ENCODE assay signal across 12 mouse cellular contexts in genomic region chr9:65087490-65087889, GRCm38 (mm10). TPM values are rescaled to one million over a fixed set of nuclear protein-coding genes. Genes with fewer than 3 reads are reported as not detected.
DNase-seq lines count a peak whose midpoint lies in the region; ATAC-seq and TF ChIP-seq lines count a peak whose summit lies in the region.
"Had no signal": no experiment of that assay in that cellular context is flagged by ENCODE, and none has a peak within 500 bp of the region (broad histone marks: within the 10 kb centered on the region; RNA-seq: fewer than 3 reads in every experiment).

No protein-coding gene starts in this region.

- 67% methylated on average over 5 of the region's 5 CpGs for WGBS in midbrain, embryonic 14.5 days
- WGBS in midbrain, embryonic 16.5 days, result 56% methylated on average over 5 of the region's 5 CpGs

- no peak for TF ChIP-seq CTCF in CH12.LX (conservative IDR thresholded peaks at IDR 0.05 in 1 of 2, IDR thresholded peaks at IDR 0.05 in 1 of 2; ENCODE audit: low read depth in 2 of 2, low read length in 2 of 2)

- no peak for ATAC-seq in midbrain, embryonic 14.5 days (ENCODE audit: low FRiP score, low TSS enrichment)
- ATAC-seq in midbrain, embryonic 16.5 days, result no peak
- ATAC-seq in megakaryocyte progenitor cell, adult 5-6 weeks (replicated peaks; ENCODE audit: poor library complexity), result peak; percentile 57; the same call in 1 of the 2 replicates

- H3K36me3 ChIP-seq in midbrain, embryonic 14.5 days (ENCODE audit: control insufficient read depth, insufficient read depth, low read length), result peaks cover 19% of the 10 kb centered on the region
- H3K36me3 ChIP-seq in midbrain, embryonic 16.5 days (ENCODE audit: control insufficient read depth, insufficient read depth, low read length), result peaks cover 4% of the 10 kb centered on the region; the same call in 1 of the 2 replicates
- peaks cover 8 to 25% of the 10 kb centered on the region in 2 experiments for H3K36me3 ChIP-seq in CH12.LX (replicated peaks in 1 of 2; ENCODE audit: control insufficient read depth in 1 of 2, insufficient read depth in 1 of 2, low read length in 1 of 2)

- in situ Hi-C loops in CH12.LX (cut with MboI; ENCODE audit: low pct_ligation_motif_present, low pct_unique_long_range_greater_than_20kb, low sequenced_read_pairs), result no loop called here

- intact Hi-C loops in gastrocnemius, postnatal 14 days (cut with DNase I; ENCODE audit: low total_unique reads), result no loop called here

- H3K79me2 ChIP-seq in CH12.LX (replicated peaks; ENCODE audit: control insufficient read depth, extremely low read depth, insufficient read depth, poor library complexity, severe bottlenecking), result no peaks in the 10 kb centered on the region

- no peak overlapping the region for H3K4me3 ChIP-seq in midbrain, embryonic 14.5 days (replicated peaks; ENCODE audit: low read depth, low read length)
- no peak overlapping the region for H3K4me3 ChIP-seq in midbrain, embryonic 16.5 days (ENCODE audit: low read depth, low read length)
- no peak overlapping the region for H3K4me3 ChIP-seq in CH12.LX (replicated peaks in 1 of 3; ENCODE audit: low read depth in 2 of 3, low read length in 2 of 3, poor library complexity in 1 of 3)
- H3K4me3 ChIP-seq: embryonic facial prominence, embryonic 15.5 days; hindbrain, embryonic 15.5 days; liver, embryonic 15.5 days had no signal

- dilution Hi-C loops in CH12.LX (cut with MboI; ENCODE audit: extremely low pct_ligation_motif_present, extremely low pct_unique_long_range_greater_than_20kb, low sequenced_read_pairs), result no loop called here

- no peak overlapping the region for H3K9ac ChIP-seq in midbrain, embryonic 14.5 days (replicated peaks; ENCODE audit: low read length)
- H3K9ac ChIP-seq in midbrain, embryonic 16.5 days (ENCODE audit: low read depth, low read length), result no peak overlapping the region
- no peak overlapping the region for H3K9ac ChIP-seq in CH12.LX (ENCODE audit: insufficient read depth, low read depth)
- H3K9ac ChIP-seq: embryonic facial prominence, embryonic 15.5 days; hindbrain, embryonic 15.5 days; liver, embryonic 15.5 days had no signal

- no peak for TF ChIP-seq EP300 in CH12.LX (IDR thresholded peaks at IDR 0.05; ENCODE audit: low read length)

- no peak overlapping the region for H3K4me2 ChIP-seq in midbrain, embryonic 14.5 days (ENCODE audit: low read length)
- no peak overlapping the region for H3K4me2 ChIP-seq in midbrain, embryonic 16.5 days (ENCODE audit: low read length)
- no peak overlapping the region for H3K4me2 ChIP-seq in CH12.LX (ENCODE audit: insufficient read depth, low read depth, poor library complexity, severe bottlenecking)
- H3K4me2 ChIP-seq: embryonic facial prominence, embryonic 15.5 days; hindbrain, embryonic 15.5 days; liver, embryonic 15.5 days had no signal

- no peaks in the 10 kb centered on the region for H3K4me1 ChIP-seq in midbrain, embryonic 14.5 days (ENCODE audit: control insufficient read depth, insufficient read depth, low read length)
- no peaks in the 10 kb centered on the region for H3K4me1 ChIP-seq in midbrain, embryonic 16.5 days (ENCODE audit: control insufficient read depth, insufficient read depth, low read length)
- peaks cover 14 to 45% of the 10 kb centered on the region in 2 experiments for H3K4me1 ChIP-seq in CH12.LX (ENCODE audit: control insufficient read depth in 1 of 2, insufficient read depth in 2 of 2)
- H3K4me1 ChIP-seq: hindbrain, embryonic 15.5 days had no signal

- TF ChIP-seq RAD21 in CH12.LX (IDR thresholded peaks at IDR 0.05; ENCODE audit: low read depth, low read length), result no peak

- no peaks in the 10 kb centered on the region for H3K9me3 ChIP-seq in midbrain, embryonic 14.5 days (ENCODE audit: control insufficient read depth, low read length)
- no peaks in the 10 kb centered on the region for H3K9me3 ChIP-seq in midbrain, embryonic 16.5 days (replicated peaks; ENCODE audit: control insufficient read depth, low read length, poor library complexity, severe bottlenecking)
- H3K9me3 ChIP-seq in CH12.LX (replicated peaks; ENCODE audit: low read length), result no peaks in the 10 kb centered on the region
- H3K9me3 ChIP-seq: embryonic facial prominence, embryonic 15.5 days; hindbrain, embryonic 15.5 days; liver, embryonic 15.5 days had no signal

- H3K27me3 ChIP-seq in midbrain, embryonic 14.5 days (ENCODE audit: control insufficient read depth, insufficient read depth, low read length), result no peaks in the 10 kb centered on the region
- no peaks in the 10 kb centered on the region for H3K27me3 ChIP-seq in midbrain, embryonic 16.5 days (ENCODE audit: control insufficient read depth, insufficient read depth, low read depth, low read length)
- H3K27me3 ChIP-seq in CH12.LX (replicated peaks), result no peaks in the 10 kb centered on the region
- H3K27me3 ChIP-seq: embryonic facial prominence, embryonic 15.5 days; hindbrain, embryonic 15.5 days; liver, embryonic 15.5 days had no signal

- peak; percentile 41 for TF ChIP-seq POLR2A in CH12.LX (IDR thresholded peaks at IDR 0.05; ENCODE audit: low read depth, low read length)

- peak; percentile 48 for DNase-seq in gastrocnemius, postnatal 14 days
- DNase-seq in gastrocnemius, adult 18-20 months (ENCODE audit: low spot score), result no peak
- DNase-seq in midbrain, embryonic 14.5 days, result peak; percentile 21
- peak; percentile 69 for DNase-seq in CH12.LX (ENCODE audit: extremely low read depth)
- no peak for DNase-seq in kidney, postnatal 25 days
- DNase-seq in left cerebral cortex, adult 18-20 months (ENCODE audit: low spot score in 2 of 2), result no peak
- DNase-seq: right cerebral cortex, postnatal 25 days had no signal

- H3K27ac ChIP-seq in midbrain, embryonic 14.5 days (replicated peaks; ENCODE audit: low read depth, low read length), result no peak overlapping the region
- H3K27ac ChIP-seq in midbrain, embryonic 16.5 days (ENCODE audit: low read length), result no peak overlapping the region
- H3K27ac ChIP-seq in CH12.LX (ENCODE audit: insufficient read depth, low read depth), result no peak overlapping the region
- H3K27ac ChIP-seq: embryonic facial prominence, embryonic 15.5 days; hindbrain, embryonic 15.5 days; liver, embryonic 15.5 days had no signal

TF ChIP-seq in CH12.LX, 34 proteins besides CTCF, POLR2A, EP300 and RAD21:
- no peak for TF ChIP-seq ZC3H11A (IDR thresholded peaks at IDR 0.05; ENCODE audit: low read depth, low read length)
- TF ChIP-seq NRF1 (IDR thresholded peaks at IDR 0.05; ENCODE audit: low read depth, low read length), result no peak
- peak; percentile 71; the same call in 1 of the 2 replicates for TF ChIP-seq MYC (IDR thresholded peaks at IDR 0.05; ENCODE audit: low read depth, low read length)
- TF ChIP-seq MAX (IDR thresholded peaks at IDR 0.05; ENCODE audit: low read length), result peak; percentile 33; the same call in 1 of the 2 replicates
- TF ChIP-seq ETS1 (conservative IDR thresholded peaks at IDR 0.05; ENCODE audit: low read depth, low read length), result 0 out of 2 replicates have a peak, but pooled peaks have one; percentile 25

RNA-seq across cellular contexts. Expression of gene Igdcc4, which starts 13.8 kb away (rescaled TPM):
- 10 to 100 TPM; 31.8 to 39.9 TPM for total RNA-seq in gastrocnemius, postnatal 14 days (2021)
- total RNA-seq in gastrocnemius, adult 18-20 months (2021), result 10 to 100 TPM; 28.7 to 29.4 TPM
- 14.9 and 17.3 TPM in 2 replicates for polyA plus RNA-seq in midbrain, embryonic 14.5 days (2014; fragmentation: Nextera tagmentation; extraction: Ambion mirVana)
- 13.4 and 15.9 TPM in 2 replicates for polyA plus RNA-seq in midbrain, embryonic 16.5 days (2015; fragmentation: Nextera tagmentation; extraction: Ambion mirVana)
- total RNA-seq in CH12.LX (2012; rRNA removed) (0.04 and 0.13 TPM in 2 replicates), CH12.LX (2014; rRNA removed) (not detected in 2 replicates)
- polyA plus RNA-seq in CH12.LX (2012; ENCODE audit: insufficient read length, low read depth), result 0.11 and 0.23 TPM in 2 replicates
- total RNA-seq in megakaryocyte progenitor cell, adult 5-6 weeks (2015), result 0.02 TPM in 1 of 2 replicates, not detected in the other
- under 0.01 and 0.07 TPM in 2 replicates for total RNA-seq in megakaryocyte progenitor cell, adult 5-6 weeks (2017)
- 10 to 100 TPM; 28.0 to 30.6 TPM for total RNA-seq in left cerebral cortex, adult 18-20 months (2021)

RNA-seq across cellular contexts. Expression of gene Igdcc3, which starts 53.5 kb away (rescaled TPM):
- under 1 TPM; 0.37 to 0.58 TPM for total RNA-seq in gastrocnemius, postnatal 14 days (2021)
- total RNA-seq in gastrocnemius, adult 18-20 months (2021), result under 1 TPM; 0.21 to 0.32 TPM
- 10.7 and 14.1 TPM in 2 replicates for polyA plus RNA-seq in midbrain, embryonic 14.5 days (2014; fragmentation: Nextera tagmentation; extraction: Ambion mirVana)
- 8.7 and 9.1 TPM in 2 replicates for polyA plus RNA-seq in midbrain, embryonic 16.5 days (2015; fragmentation: Nextera tagmentation; extraction: Ambion mirVana)
- total RNA-seq in CH12.LX (2012; rRNA removed), result 0.21 TPM in 1 of 2 replicates, not detected in the other
- total RNA-seq in CH12.LX (2014; rRNA removed), result not detected in 2 replicates
- polyA plus RNA-seq in CH12.LX (2012; ENCODE audit: insufficient read length, low read depth), result 0.20 and 0.26 TPM in 2 replicates
- total RNA-seq in megakaryocyte progenitor cell, adult 5-6 weeks (2015), result not detected in 2 replicates
- total RNA-seq in megakaryocyte progenitor cell, adult 5-6 weeks (2017), result not detected in 2 replicates
- total RNA-seq in left cerebral cortex, adult 18-20 months (2021), result 1 to 10 TPM; 1.4 to 1.7 TPM

RNA-seq across cellular contexts. Expression of gene Dpp8, which starts 55.3 kb away (rescaled TPM):
- 100 to 1,000 TPM; 102 to 112 TPM for total RNA-seq in gastrocnemius, postnatal 14 days (2021)
- 100 to 1,000 TPM in 1 of 2 experiments, 10 to 100 TPM in 1; 94.2 to 106 TPM for total RNA-seq in gastrocnemius, adult 18-20 months (2021)
- 33.9 and 39.1 TPM in 2 replicates for polyA plus RNA-seq in midbrain, embryonic 14.5 days (2014; fragmentation: Nextera tagmentation; extraction: Ambion mirVana)
- polyA plus RNA-seq in midbrain, embryonic 16.5 days (2015; fragmentation: Nextera tagmentation; extraction: Ambion mirVana), result 39.3 and 42.7 TPM in 2 replicates
- total RNA-seq in CH12.LX (2012; rRNA removed) (35.3 and 36.0 TPM in 2 replicates), CH12.LX (2014; rRNA removed) (39.9 and 44.0 TPM in 2 replicates)
- 41.8 and 53.2 TPM in 2 replicates for polyA plus RNA-seq in CH12.LX (2012; ENCODE audit: insufficient read length, low read depth)
- 74.2 and 77.9 TPM in 2 replicates for total RNA-seq in megakaryocyte progenitor cell, adult 5-6 weeks (2015)
- total RNA-seq in megakaryocyte progenitor cell, adult 5-6 weeks (2017), result 86.9 and 102 TPM in 2 replicates
- total RNA-seq in left cerebral cortex, adult 18-20 months (2021), result 100 to 1,000 TPM; 164 to 169 TPM

Comparison
In these comparisons a context has a peak if more than half of its experiments do, and no peak if none do; other contexts are left out.
1. DNase-seq: peak in gastrocnemius, postnatal 14 days (single experiment), midbrain, embryonic 14.5 days (single experiment) and CH12.LX (single experiment); none in gastrocnemius, adult 18-20 months (single experiment), kidney, postnatal 25 days (0 of 2) and left cerebral cortex, adult 18-20 months (0 of 2).
2. RNA of gene Igdcc4, which starts 13.8 kb away (total RNA-seq): 31.8 to 39.9 TPM in gastrocnemius, postnatal 14 days, 28.0 to 30.6 TPM in left cerebral cortex, adult 18-20 months and 28.7 to 29.4 TPM in gastrocnemius, adult 18-20 months; 0.04 to 0.13 TPM in CH12.LX and under 0.01 to 0.07 TPM in megakaryocyte progenitor cell, adult 5-6 weeks; every median in the first group is over 10 times any median in the second.